Mouse (Mus musculus) right cerebral cortex, postnatal 25 days (tissue): ENCODE results near the gene Sirt7.

ENCODE experiments used
- DNase-seq: peaks from one replicate; pipeline ENCODE4 v3.0.0; 2022

Sirt7 gene

GRCm38 (mm10) chr11:120581490-120582267, 43.4 kb downstream of the Sirt7 start, which contains the start of gene Arhgdia:
Gene Arhgdia, minus strand, starts transcription at chr11:120581624.
- peak; percentile 92 for DNase-seq

GRCm38 (mm10) chr11:120580871-120581331, 44.1 kb downstream of the Sirt7 start:
- DNase-seq: peak; percentile 50

GRCm38 (mm10) chr11:120580190-120580589, 44.9 kb downstream of the Sirt7 start:
- no peak for DNase-seq

GRCm38 (mm10) chr11:120579316-120580107, 45.5 kb downstream of the Sirt7 start:
- DNase-seq: peak; percentile 64

- no peak for DNase-seq
These were observed 46.3 kb downstream of the Sirt7 start for GRCm38 (mm10) chr11:120578694-120579243.

GRCm38 (mm10) chr11:120578024-120578693, 46.9 kb downstream of the Sirt7 start:
- no peak for DNase-seq

- no peak for DNase-seq
These were observed 47.6 kb downstream of the Sirt7 start for GRCm38 (mm10) chr11:120577211-120578023.

- DNase-seq: no peak
These were observed 48.6 kb downstream of the Sirt7 start for GRCm38 (mm10) chr11:120576365-120576981.

- no peak for DNase-seq
These were observed 49.1 kb downstream of the Sirt7 start for GRCm38 (mm10) chr11:120575940-120576339.

- DNase-seq: no peak
These were observed 50.0 kb downstream of the Sirt7 start for GRCm38 (mm10) chr11:120575046-120575445.

- no peak for DNase-seq
These were observed 50.8 kb downstream of the Sirt7 start for GRCm38 (mm10) chr11:120574278-120574600.

- no peak for DNase-seq
These were observed 51.3 kb downstream of the Sirt7 start for GRCm38 (mm10) chr11:120573585-120574277.

- peak; percentile 100 for DNase-seq
These were observed 52.1 kb downstream of the Sirt7 start, which contains the start of gene P4hb for GRCm38 (mm10) chr11:120572752-120573584. Gene P4hb, minus strand, starts transcription at chr11:120573253.

GRCm38 (mm10) chr11:120572417-120572751, 52.7 kb downstream of the Sirt7 start:
- no peak for DNase-seq

- no peak for DNase-seq
These were observed 53.2 kb downstream of the Sirt7 start for GRCm38 (mm10) chr11:120571754-120572416.

- DNase-seq: no peak
These were observed 53.9 kb downstream of the Sirt7 start for GRCm38 (mm10) chr11:120571122-120571521.
